Mouse (Mus musculus): ENCODE data around the gene Ppp2r5c.
A peak's percentile ranks its signal among the peaks of the same experiment; 100 is the strongest.

Gene Ppp2r5c

DNA sequence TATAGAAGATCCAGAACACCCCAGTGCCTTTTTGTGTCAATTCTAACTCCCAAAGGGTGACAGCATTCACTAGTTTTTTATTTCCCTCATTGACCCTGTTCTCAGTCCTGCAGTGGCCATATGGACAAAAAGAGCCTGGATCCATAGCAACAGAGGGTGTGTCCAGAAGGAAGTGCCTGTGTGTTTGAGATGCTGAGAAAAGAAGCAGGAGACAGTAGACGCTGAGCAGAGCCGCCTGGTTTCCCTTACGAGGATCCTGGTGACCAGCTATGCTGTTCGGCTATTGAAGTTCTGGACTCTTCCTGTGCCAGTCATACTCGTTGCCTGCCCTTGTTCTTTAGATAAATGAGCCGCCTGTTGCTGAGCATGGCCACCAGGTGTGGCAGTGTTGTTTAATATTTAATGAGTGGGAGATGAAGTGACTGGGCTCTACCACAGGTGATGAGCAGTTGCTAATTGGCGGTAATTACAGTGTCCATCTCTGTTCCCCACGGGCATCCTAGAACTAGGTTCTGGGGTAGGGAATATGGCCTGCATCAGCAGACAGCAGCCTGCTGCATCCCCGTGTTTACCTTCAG lies 65.0 kb downstream of the Ppp2r5c start:
- no peak for DNase-seq (ENCODE audit: low read depth, low spot score)

DNA sequence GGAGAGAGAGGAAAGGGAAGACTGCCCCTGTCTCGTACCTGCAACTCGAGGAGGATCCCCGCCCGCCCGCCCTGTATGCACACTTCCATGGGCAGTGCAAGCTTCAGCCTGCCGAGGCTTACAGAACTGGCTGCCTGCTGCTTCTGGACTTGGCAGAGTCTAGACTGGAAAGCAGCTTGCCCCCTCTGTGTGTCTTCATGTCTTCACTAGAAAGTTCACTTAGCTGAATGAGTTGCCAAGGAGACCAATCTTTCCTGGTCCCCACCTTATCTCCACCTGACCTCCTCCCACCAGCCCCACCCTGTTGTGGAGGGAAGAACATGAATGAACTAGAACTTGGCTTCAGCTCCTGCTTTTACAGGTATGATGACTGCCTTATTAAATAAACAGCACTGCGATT lies 66.0 kb downstream of the Ppp2r5c start:
- DNase-seq (ENCODE audit: low read depth, low spot score) = no peak

DNA sequence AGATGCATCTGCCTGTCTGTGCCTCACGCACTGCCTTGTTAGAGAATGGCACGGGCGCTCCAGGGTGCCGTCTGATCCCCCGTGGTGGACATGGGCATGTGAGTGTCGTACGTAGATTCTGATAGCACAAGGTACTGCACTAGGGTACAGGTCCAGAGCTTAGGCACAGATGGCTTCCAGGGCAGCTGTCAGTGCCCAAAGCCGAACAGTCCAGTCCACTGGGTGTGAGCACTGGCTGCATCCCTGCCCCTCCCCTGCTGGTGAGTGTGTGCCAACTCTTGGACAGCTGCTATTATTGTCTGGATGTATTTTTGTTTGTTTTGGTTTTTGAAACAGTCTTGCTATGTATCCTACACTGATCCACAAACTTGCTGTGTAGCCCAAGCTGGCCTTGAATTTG lies 68.8 kb downstream of the Ppp2r5c start:
- DNase-seq (ENCODE audit: low read depth, low spot score) = no peak

DNA sequence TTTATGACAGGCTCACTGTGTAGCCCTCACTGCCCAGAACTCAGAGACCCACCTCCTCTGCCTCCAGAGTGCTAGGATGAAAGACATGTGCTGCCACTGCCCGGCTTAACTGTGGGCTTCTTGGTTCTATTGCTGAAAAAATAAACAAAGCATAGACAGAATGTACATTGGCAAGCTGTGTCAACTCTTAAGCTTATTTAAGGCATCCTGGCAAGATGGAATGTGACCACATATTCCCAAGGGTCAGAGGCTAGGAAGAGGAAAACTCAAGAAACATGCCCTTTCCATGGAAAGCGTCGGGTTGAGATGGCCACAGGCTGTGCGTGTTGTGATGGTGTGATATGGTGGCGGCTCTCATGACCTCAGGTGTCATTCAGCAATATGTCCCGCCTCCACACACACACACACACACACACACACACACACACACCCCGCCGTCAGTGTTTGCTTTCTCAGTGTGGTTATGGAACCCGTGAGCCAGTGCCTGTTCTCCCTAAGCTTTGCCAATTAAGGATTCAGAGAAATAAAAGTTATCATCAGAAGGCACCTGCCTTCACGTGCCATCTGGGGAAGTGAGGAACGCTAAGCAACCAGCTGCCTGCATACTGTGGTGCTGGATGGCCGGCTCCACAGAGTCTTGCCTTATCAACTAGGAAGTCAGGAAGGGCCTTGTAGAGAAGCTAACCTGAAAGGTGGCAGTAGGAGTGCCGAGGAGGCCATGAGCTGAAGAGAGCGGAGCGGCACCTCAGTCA lies 73.5 kb downstream of the Ppp2r5c start:
- DNase-seq (ENCODE audit: low read depth, low spot score) = no peak

DNA sequence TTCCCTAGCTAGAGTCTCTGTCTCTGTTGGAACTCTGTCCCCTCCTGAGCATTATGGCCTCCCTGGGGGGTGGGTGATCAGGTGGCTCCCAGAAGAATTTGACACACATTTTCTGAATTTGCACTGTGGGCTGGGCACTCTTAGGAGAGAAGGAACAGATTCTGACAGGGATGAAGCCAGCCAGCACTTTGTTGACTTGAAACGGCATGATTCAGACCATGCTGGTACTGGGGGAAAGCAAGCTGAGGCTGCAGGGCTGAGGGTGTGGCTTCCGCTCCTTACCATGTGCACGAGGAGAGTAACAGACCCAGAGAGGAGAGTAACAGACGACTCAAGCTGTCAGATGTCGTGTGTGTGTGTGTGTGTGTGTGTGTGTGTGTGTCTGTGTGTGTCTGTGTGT lies 76.6 kb downstream of the Ppp2r5c start:
- no peak for DNase-seq (ENCODE audit: low read depth, low spot score)

DNA sequence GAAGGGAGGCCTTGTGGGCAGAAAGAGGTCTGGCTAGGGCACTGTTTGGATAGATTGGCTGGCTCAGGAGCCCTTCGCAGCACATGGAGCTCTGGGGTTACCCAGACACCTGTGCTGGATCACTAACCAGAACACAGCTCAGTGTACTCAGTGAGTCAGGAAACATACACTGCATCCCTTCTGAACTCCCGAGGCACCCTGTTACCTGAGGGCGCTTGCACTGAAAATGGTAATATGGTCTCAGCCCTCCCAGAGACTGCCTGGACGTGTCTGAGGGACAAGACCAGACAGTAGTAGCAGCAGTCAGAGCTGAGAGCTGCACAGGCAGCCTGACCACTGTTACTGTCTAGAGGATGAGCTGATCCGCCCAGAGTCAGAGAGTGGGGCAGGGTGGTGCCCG lies 85.8 kb downstream of the Ppp2r5c start:
- DNase-seq (ENCODE audit: low read depth, low spot score) = peak; percentile 10

GRCm38 (mm10) chr12:110533151-110533550 lies 86.2 kb downstream of the Ppp2r5c start:
- no peak for DNase-seq (ENCODE audit: low read depth, low spot score)

GRCm38 (mm10) chr12:110533832-110534231 lies 86.9 kb downstream of the Ppp2r5c start:
- DNase-seq (ENCODE audit: low read depth, low spot score) = no peak

DNA sequence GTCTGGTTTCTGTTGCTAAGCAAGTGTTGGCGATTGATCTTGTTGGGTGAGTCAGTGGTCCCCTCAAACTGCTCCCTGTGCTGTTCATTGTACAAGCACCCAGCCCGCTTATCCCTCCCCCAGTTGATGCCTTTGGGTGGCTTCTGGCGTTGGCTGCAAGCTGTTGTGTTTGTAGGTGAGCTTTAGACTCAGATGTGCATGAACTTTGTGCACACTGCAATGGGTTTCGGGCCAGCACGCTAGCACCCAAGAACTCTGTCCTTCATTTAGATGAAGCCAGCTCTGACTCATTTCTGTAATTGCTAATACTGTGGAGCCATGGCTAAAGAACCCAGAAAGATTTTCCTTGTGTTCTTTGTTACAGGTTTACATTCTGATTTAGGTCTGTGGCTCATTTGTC lies 88.4 kb downstream of the Ppp2r5c start:
- no peak for DNase-seq (ENCODE audit: low read depth, low spot score)

DNA sequence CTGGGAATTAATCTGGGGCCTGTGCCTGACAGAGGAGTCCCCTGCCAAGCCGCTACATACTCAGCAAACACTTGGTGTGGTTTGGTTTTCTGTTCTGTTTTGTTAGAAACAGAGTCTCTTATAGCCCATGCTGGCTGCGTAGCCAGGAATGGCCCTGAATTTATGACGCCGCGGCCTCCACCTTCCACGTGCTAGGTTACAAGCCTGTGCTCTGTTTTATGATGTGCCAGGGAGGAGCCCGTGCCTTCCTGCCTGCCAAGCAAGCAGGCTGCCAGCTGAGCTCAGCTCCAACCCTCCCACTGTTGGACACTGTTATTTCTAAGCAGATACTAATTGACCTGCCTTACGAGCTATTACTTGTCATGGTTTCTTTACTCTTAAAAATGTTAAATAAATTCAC lies 90.8 kb downstream of the Ppp2r5c start:
- peak; percentile 36 for DNase-seq (ENCODE audit: low read depth, low spot score)

DNA sequence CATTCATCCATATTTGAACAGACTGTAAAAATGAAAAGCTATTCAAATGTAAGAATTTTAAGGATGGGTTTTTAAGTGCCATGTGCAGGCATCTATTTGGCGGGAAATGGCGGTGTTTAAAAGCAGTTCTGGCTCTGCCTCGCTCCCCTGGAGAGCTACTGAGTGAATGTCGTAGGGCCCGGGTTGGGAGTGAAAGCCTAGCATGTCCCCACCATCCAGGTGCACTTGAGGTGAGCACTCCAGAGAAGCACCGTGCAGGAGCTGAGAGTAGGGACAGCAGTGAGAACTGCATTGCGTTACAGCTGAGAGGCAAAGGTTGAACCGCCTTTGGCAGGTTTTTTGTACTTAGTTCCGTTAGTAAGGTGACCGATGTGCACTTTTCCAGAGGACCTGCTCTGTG lies 92.4 kb downstream of the Ppp2r5c start:
- no peak for DNase-seq (ENCODE audit: low read depth, low spot score)

GRCm38 (mm10) chr12:110539798-110540197 lies 92.9 kb downstream of the Ppp2r5c start:
- no peak for DNase-seq (ENCODE audit: low read depth, low spot score)

- no peak for DNase-seq (ENCODE audit: low read depth, low spot score)
Measured at GRCm38 (mm10) chr12:110540273-110540672, 93.4 kb downstream of the Ppp2r5c start.

- DNase-seq (ENCODE audit: low read depth, low spot score) = no peak
Measured at GRCm38 (mm10) chr12:110541001-110541400, 94.1 kb downstream of the Ppp2r5c start.

- DNase-seq (ENCODE audit: low read depth, low spot score) = no peak
Measured at GRCm38 (mm10) chr12:110541528-110541927, 94.6 kb downstream of the Ppp2r5c start.

- DNase-seq (ENCODE audit: low read depth, low spot score) = no peak
Measured at GRCm38 (mm10) chr12:110545040-110545701, 98.3 kb downstream of the Ppp2r5c start.

DNA sequence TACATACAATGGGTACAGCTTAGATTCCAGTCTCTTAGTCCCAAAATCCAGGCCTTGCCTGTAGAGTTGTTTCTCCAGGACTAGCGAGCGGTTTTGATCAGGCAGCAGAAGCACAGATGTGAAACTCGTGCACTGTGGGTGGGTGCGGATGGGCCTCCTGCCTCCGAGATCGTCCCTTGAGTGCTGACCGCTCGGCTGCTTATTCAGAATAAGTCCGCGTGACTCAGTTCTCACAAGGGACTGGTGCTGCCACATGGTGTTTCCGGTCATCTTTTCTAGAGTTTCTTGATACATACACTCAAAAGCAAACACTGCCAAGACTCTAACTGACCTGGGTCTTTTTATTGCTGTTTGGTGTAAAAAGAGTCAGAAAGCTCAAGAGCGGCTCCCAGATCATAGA lies 100.7 kb downstream of the Ppp2r5c start:
- no peak for DNase-seq (ENCODE audit: low read depth, low spot score)

GRCm38 (mm10) chr12:110549437-110550112 lies 102.7 kb downstream of the Ppp2r5c start:
- DNase-seq (ENCODE audit: low read depth, low spot score) = no peak

GRCm38 (mm10) chr12:110550364-110550763 lies 103.4 kb downstream of the Ppp2r5c start:
- no peak for DNase-seq (ENCODE audit: low read depth, low spot score)

DNA sequence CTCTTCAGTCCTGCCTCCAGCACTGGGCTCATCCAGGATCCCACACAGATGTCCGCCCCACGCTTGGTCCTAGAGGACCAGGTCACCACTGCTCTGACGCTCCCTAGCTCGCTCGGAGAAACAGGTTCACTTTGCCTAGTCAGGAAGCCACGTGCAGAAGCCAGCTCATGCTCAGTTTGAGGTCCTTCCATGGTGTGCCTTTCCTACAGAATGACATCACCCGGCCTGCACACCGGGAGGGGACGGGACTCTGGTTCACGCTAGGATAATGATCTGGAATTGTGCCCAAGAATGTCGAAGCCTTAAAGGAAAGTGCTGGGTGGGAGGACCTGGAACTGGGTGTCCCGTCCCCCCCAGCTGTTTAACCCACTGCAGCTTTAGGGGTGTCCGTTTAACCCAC lies 105.2 kb downstream of the Ppp2r5c start:
- no peak for DNase-seq (ENCODE audit: low read depth, low spot score)

DNA sequence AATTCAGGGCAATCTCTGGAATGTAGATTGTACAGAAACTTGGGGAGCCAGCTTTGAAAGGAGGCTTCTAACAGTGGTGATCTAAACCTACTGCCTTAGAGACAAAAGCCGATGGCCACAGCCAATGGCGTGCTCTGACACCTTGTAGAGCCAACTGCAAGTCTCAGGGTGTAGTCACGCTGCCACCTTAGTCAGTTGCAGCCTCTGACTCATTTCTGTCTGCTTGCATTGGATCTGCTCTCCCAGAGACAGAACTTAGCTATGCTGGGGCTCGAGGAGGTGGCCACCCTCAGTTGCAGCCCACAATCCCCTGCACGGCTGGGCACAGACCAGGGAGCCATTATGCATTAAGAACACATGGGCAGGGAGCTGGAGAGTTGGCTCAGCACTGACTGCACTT lies 106.4 kb downstream of the Ppp2r5c start:
- DNase-seq (ENCODE audit: low read depth, low spot score) = no peak

DNA sequence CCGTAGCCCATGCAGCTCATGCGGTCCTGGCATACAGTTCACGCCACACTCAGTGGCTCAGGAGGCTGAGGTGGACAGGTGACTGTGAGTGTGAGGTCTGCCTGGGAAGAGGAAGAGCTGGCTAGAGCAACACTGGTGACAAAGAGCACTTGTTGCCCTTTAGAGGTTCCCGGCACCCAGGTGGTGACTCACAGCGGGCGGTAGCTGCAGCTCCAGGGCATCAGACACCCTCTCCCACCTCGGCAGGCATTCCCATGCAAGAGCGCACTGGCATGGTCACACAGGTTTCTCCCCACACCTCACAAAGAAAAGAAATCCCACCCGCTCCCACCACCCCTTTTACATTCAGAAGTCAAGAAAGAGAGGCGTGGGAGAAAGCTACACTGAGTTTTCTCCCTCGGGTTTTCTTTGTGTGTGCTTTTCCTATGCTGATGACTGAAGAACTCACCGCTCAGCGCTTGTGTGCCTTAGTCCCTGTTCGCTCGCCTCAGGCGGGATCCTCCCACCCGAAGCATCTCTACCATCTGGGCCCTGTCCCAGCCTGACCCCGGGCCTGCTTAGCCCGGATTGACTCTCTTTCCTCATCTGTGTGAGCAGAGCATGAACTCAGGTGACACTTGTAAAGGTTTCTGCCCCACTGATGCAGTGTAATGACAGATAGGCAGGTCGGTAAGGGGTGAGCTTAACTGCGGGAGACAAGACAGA lies 108.8 kb downstream of the Ppp2r5c start:
- no peak for DNase-seq (ENCODE audit: low read depth, low spot score)
